Mouse (Mus musculus): ENCODE results near the gene Haus3.
A peak's percentile ranks its signal among the peaks of the same experiment; 100 is the strongest.

DNA sequence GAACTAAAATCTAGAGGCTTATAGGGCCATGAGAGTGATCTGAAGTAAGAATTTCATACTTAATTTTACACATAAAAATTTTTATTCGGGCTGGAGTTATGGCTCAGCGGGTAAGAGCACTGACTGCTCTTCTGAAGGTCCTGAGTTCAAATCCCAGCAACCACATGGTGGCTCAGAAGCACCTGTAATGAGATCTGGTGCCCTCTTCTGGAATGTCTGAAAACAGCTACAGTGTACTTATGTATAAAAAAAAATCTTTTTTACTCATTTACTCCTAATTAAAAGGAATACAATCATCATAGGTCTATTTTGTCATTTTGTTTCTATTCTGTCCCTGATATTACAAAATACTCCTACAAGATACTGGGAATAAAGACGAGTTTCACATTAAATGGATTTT lies 21.8 kb downstream of the Haus3 start:
- TF ChIP-seq CTCF (IDR thresholded peaks at IDR 0.05; ENCODE audit: extremely low read depth, insufficient read length, insufficient replicate concordance, low read depth, low read length) (0 out of 2 replicates have a peak, but pooled peaks have one; percentile 11), POLR2A (IDR thresholded peaks at IDR 0.05; ENCODE audit: low read depth, low read length) (no peak)

All from small intestine, adult 2 months (tissue).